Mouse (Mus musculus) liver, postnatal 0 days (tissue): ENCODE measurements around the gene Mllt6. TPM values are rescaled to one million over a fixed set of nuclear protein-coding genes. Genes with fewer than 3 reads are reported as not detected.
A peak's percentile ranks its signal among the peaks of the same experiment; 100 is the strongest.

ENCODE experiments used
- ATAC-seq: fragments of 200-750 bp; cut with Nextera tagmentation; 2 replicates; pipeline ENCODE4 v1.8.0; 2017; ENCODE audit warnings: mild to moderate bottlenecking, moderate library complexity
- DNase-seq: peaks from one replicate; pipeline ENCODE4 v3.0.0-alpha.2; 2016
- H3K27ac ChIP-seq: fragments of 300-500 bp; sonication (generic); 2 replicates; pipeline ENCODE4 v1.5.1; 2014; ENCODE audit warnings: antibody characterized with exemption, moderate library complexity, mild to moderate bottlenecking, low read depth
- H3K27me3 ChIP-seq: fragments of 300-500 bp; sonication (generic); 2 replicates; pipeline ENCODE4 v1.6.1; 2014; ENCODE audit warnings: low read length, control low read depth, mixed read lengths; ENCODE audit not compliant: insufficient read depth
- H3K36me3 ChIP-seq: fragments of 300-500 bp; sonication (generic); replicated peaks from 2 replicates; pipeline ENCODE4 v1.6.1; 2014; ENCODE audit warnings: mild to moderate bottlenecking, control low read depth, low read length, moderate library complexity, mixed read lengths; ENCODE audit not compliant: insufficient read depth
- H3K4me1 ChIP-seq: fragments of 300-500 bp; sonication (generic); 2 replicates; pipeline ENCODE4 v1.6.1; 2014; ENCODE audit warnings: antibody characterized with exemption, mild to moderate bottlenecking, control low read depth; ENCODE audit not compliant: insufficient read depth
- H3K4me2 ChIP-seq: fragments of 300-500 bp; sonication (generic); 2 replicates; pipeline ENCODE4 v1.6.1; 2014; ENCODE audit warnings: low read depth, mild to moderate bottlenecking, low read length, moderate library complexity, mixed read lengths
- H3K4me3 ChIP-seq: fragments of 300-500 bp; sonication (generic); 2 replicates; pipeline ENCODE4 v1.5.1; 2014; ENCODE audit warnings: low read depth, low read length
- H3K9ac ChIP-seq: fragments of 300-500 bp; sonication (generic); replicated peaks from 2 replicates; pipeline ENCODE4 v1.6.1; 2014; ENCODE audit warnings: mild to moderate bottlenecking, moderate library complexity
- H3K9me3 ChIP-seq: fragments of 300-500 bp; sonication (generic); 2 replicates; pipeline ENCODE4 v1.6.1; 2016; ENCODE audit warnings: mild to moderate bottlenecking, control low read depth, low read length, mixed read lengths
- CTCF ChIP-seq: sonication (generic); IDR thresholded peaks from 2 replicates; pipeline ENCODE4 v1.5.1; 2016; ENCODE audit warnings: antibody characterized with exemption, low read depth
- EP300 ChIP-seq: IDR thresholded peaks from 2 replicates; pipeline ENCODE4 v1.6.1; 2016; ENCODE audit warnings: antibody characterized with exemption, low read depth, mild to moderate bottlenecking
- WGBS: fragments of 180-500 bp; shearing (Covaris S2); extraction: QIAGEN DNeasy Blood & Tissue Kit; methylation state at CpG from one replicate; pipeline ENCODE4 v1.1.7; 2014; ENCODE audit not compliant: insufficient replicate concordance; 5-methylcytosine and 5-hydroxymethylcytosine counted together
- polyA plus RNA-seq: library from polyadenylated mRNA; unstranded; fragments of >200 nt; fragmentation: Nextera tagmentation; extraction: Ambion mirVana; gene quantifications from 2 replicates; pipeline ENCODE4 v1.2.1, GENCODE M21; 2015

Mllt6 gene
- polyA plus RNA-seq, 1 experiment from 2014 or later: 0.32 TPM

DNA sequence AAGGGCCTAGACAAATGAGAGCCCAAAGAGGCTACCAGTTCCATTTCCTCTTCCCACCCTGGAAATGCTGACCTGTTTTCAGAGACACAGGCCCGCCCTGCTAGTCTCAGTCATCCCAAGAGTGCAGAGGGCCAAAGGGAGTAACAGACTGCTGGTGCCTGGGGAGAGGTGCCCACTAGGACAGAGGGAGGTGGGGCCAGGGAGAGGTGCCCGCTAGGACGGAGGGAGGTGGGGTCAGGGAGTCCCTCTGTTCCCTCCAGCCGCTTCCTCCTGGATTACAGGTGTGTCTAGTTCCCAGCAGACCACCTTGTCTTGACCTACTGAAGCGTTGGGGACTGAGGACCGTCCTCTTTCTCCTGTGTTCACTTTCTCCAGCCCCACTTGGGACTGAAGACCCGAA lies 21.6 kb downstream of the Mllt6 start:
- WGBS: 58% methylated on average over 7 of the region's 7 CpGs
- peaks cover 18% of the 10 kb centered on the region for H3K4me1 ChIP-seq

GRCm38 (mm10) chr11:97685613-97686321 lies 22.6 kb downstream of the Mllt6 start, which contains the start of gene Cisd3:
Gene Cisd3, plus strand, starts transcription at chr11:97685826.
- peak within 1 kb of the TSS; percentile 23 for H3K9ac ChIP-seq
- TF ChIP-seq EP300: peak; percentile 43; the same call in 1 of the 2 replicates
- no peak for TF ChIP-seq CTCF
- peaks cover 18% of the 10 kb centered on the region for H3K4me1 ChIP-seq
- H3K27me3 ChIP-seq: no peaks in the 10 kb centered on the region
- H3K9me3 ChIP-seq: no peaks in the 10 kb centered on the region
- peak within 1 kb of the TSS; percentile 68 for H3K4me2 ChIP-seq
- DNase-seq: peak; percentile 91
- H3K36me3 ChIP-seq: peaks cover 13% of the 10 kb centered on the region
- WGBS: under 1% methylated on average over 43 of the region's 43 CpGs
- peak; percentile 96 for ATAC-seq
- peak within 1 kb of the TSS; percentile 38 for H3K4me3 ChIP-seq
- peak within 1 kb of the TSS; percentile 39; the same call in 1 of the 2 replicates for H3K27ac ChIP-seq

More for the DNA sequence above, 21.6 kb downstream of the Mllt6 start:
- no peak for DNase-seq
- no peaks in the 10 kb centered on the region for H3K9me3 ChIP-seq
- no peak overlapping the region for H3K4me3 ChIP-seq
- H3K27ac ChIP-seq: peak overlapping the region; percentile 36; the same call in 1 of the 2 replicates
- no peaks in the 10 kb centered on the region for H3K27me3 ChIP-seq
- H3K9ac ChIP-seq: no peak overlapping the region
- no peak for ATAC-seq
- peaks cover 13% of the 10 kb centered on the region for H3K36me3 ChIP-seq
- TF ChIP-seq EP300: no peak
- TF ChIP-seq CTCF: no peak
- H3K4me2 ChIP-seq: no peak overlapping the region

- Histone ChIP-seq H3K27ac (0 out of 2 replicates have a peak overlapping the region, but pooled peaks have one; percentile 39), H3K27me3 (no peaks in the 10 kb centered on the region)
- DNase-seq: no peak
These were observed 23.2 kb downstream of the Mllt6 start for GRCm38 (mm10) chr11:97686322-97686908.

DNA sequence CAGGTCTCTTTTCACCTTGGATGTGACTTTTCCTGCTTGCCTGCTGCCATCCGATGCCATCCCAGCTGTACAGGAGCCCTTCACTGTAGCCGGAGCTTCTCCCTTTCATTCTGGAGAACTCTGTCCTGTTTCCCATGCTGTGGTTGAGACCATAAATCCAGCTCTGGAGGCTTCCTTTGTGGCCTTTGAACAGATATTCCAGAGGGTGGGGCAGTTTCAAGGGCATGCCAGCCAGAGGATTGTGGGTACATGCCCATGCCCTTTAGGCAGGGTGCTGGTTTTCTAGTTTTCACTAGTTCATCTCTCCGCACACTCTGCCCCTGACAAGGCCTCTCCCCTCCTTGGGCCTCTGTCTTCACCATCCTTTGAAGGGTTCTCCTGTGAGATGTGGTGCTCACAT lies 23.8 kb downstream of the Mllt6 start:
- H3K27me3 ChIP-seq: no peaks in the 10 kb centered on the region
- no peak overlapping the region for H3K4me3 ChIP-seq
- H3K27ac ChIP-seq: no peak overlapping the region
- TF ChIP-seq EP300 (no peak), CTCF (no peak)
- no peaks in the 10 kb centered on the region for H3K9me3 ChIP-seq
- peaks cover 15% of the 10 kb centered on the region for H3K36me3 ChIP-seq
- DNase-seq: no peak
- H3K4me1 ChIP-seq: peaks cover 18% of the 10 kb centered on the region
- peak overlapping the region; percentile 68 for H3K4me2 ChIP-seq
- 86% methylated on average over 3 of the region's 3 CpGs for WGBS
- 0 out of 2 replicates have a peak overlapping the region, but pooled peaks have one; percentile 23 for H3K9ac ChIP-seq
- no peak for ATAC-seq

More at GRCm38 (mm10) chr11:97686322-97686908, 23.2 kb downstream of the Mllt6 start:
- 62% methylated on average over 11 of the region's 11 CpGs for WGBS
- peak overlapping the region; percentile 38 for H3K4me3 ChIP-seq
- peaks cover 18% of the 10 kb centered on the region for H3K4me1 ChIP-seq
- no peak for ATAC-seq
- peak overlapping the region; percentile 68 for H3K4me2 ChIP-seq
- H3K36me3 ChIP-seq: peaks cover 17% of the 10 kb centered on the region
- no peaks in the 10 kb centered on the region for H3K9me3 ChIP-seq
- H3K9ac ChIP-seq: peak overlapping the region; percentile 23
- no peak for TF ChIP-seq EP300
- no peak for TF ChIP-seq CTCF

GRCm38 (mm10) chr11:97689861-97690260 lies 26.6 kb downstream of the Mllt6 start:
- Histone ChIP-seq H3K4me3 (no peak overlapping the region), H3K4me2 (no peak overlapping the region), H3K27ac (no peak overlapping the region), H3K9ac (no peak overlapping the region), H3K4me1 (peaks cover 16% of the 10 kb centered on the region), H3K27me3 (no peaks in the 10 kb centered on the region), H3K36me3 (peaks cover 14% of the 10 kb centered on the region), H3K9me3 (no peaks in the 10 kb centered on the region)
- peak; percentile 72 for DNase-seq
- TF ChIP-seq EP300: no peak
- peak; percentile 96 for TF ChIP-seq CTCF
- WGBS: 29% methylated on average over 10 of the region's 10 CpGs
- ATAC-seq: no peak

DNA sequence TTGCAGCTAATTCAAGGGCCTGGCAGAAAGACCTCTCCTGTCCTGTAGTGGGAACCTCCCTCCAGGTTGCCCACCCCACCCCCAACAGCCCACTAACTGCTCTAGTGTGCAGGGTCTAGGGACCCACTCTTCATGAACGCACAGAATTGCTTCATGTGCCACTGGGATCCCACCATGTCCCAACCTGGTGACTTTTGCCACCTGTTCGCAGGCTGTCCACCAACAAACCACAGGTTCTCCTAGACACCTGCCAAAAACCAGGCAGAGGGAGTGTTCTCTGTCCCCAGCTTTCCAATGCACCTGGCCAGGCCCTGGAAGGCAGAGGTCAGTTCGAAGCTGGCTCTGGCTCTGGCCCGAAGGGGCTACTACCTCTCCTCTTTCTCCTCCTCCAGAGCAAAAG lies 31.2 kb downstream of the Mllt6 start:
- Histone ChIP-seq H3K27me3 (peaks cover 13% of the 10 kb centered on the region; the same call in 1 of the 2 replicates), H3K9ac (no peak overlapping the region), H3K9me3 (no peaks in the 10 kb centered on the region), H3K27ac (no peak overlapping the region), H3K36me3 (peaks cover 10% of the 10 kb centered on the region), H3K4me2 (no peak overlapping the region), H3K4me1 (peaks cover 19% of the 10 kb centered on the region), H3K4me3 (no peak overlapping the region)
- 68% methylated on average over 4 of the region's 4 CpGs for WGBS
- ATAC-seq (no peak), DNase-seq (no peak)
- no peak for TF ChIP-seq EP300
- no peak for TF ChIP-seq CTCF
